Mouse (Mus musculus) midbrain, embryonic 16.5 days (tissue): Measurements from ENCODE around the gene Myl3. TPM values are rescaled to one million over a fixed set of nuclear protein-coding genes. Genes with fewer than 3 reads are reported as not detected.

Experiments
- ATAC-seq: fragments of 200-750 bp; cut with Nextera tagmentation; 2 replicates; pipeline ENCODE4 v1.8.0; 2017; ENCODE audit warnings: moderate TSS enrichment
- H3K27ac ChIP-seq: fragments of 300-500 bp; sonication (generic); 2 replicates; pipeline ENCODE4 v1.5.1; 2014; ENCODE audit warnings: mild to moderate bottlenecking, low read length, mixed read lengths
- H3K27me3 ChIP-seq: fragments of 300-500 bp; sonication (generic); 2 replicates; pipeline ENCODE4 v1.6.1; 2014; ENCODE audit warnings: low read depth, low read length, mixed read lengths; ENCODE audit not compliant: control insufficient read depth, insufficient read depth
- H3K36me3 ChIP-seq: fragments of 300-500 bp; sonication (generic); 2 replicates; pipeline ENCODE4 v1.6.1; 2014; ENCODE audit warnings: mild to moderate bottlenecking, low read length, moderate library complexity, mixed read lengths; ENCODE audit not compliant: control insufficient read depth, insufficient read depth
- H3K4me1 ChIP-seq: fragments of 300-500 bp; sonication (generic); 2 replicates; pipeline ENCODE4 v1.6.1; 2014; ENCODE audit warnings: mild to moderate bottlenecking, low read length, mixed read lengths; ENCODE audit not compliant: control insufficient read depth, insufficient read depth
- H3K4me2 ChIP-seq: fragments of 300-500 bp; sonication (generic); 2 replicates; pipeline ENCODE4 v1.6.1; 2014; ENCODE audit warnings: mild to moderate bottlenecking, low read length, mixed read lengths
- H3K4me3 ChIP-seq: fragments of 300-500 bp; sonication (generic); 2 replicates; pipeline ENCODE4 v1.5.1; 2014; ENCODE audit warnings: low read depth, mild to moderate bottlenecking, low read length, moderate library complexity, mixed read lengths
- H3K9ac ChIP-seq: fragments of 300-500 bp; sonication (generic); 2 replicates; pipeline ENCODE4 v1.6.1; 2014; ENCODE audit warnings: low read depth, low read length, mixed read lengths
- H3K9me3 ChIP-seq: fragments of 300-500 bp; sonication (generic); replicated peaks from 2 replicates; pipeline ENCODE4 v1.6.1; 2014; ENCODE audit warnings: mild to moderate bottlenecking, low read length, mixed read lengths; ENCODE audit not compliant: control insufficient read depth, poor library complexity, severe bottlenecking
- WGBS: fragments of 180-500 bp; shearing (Covaris S2); extraction: QIAGEN DNeasy Blood & Tissue Kit; methylation state at CpG from one replicate; pipeline ENCODE4 v1.1.7; 2014; 5-methylcytosine and 5-hydroxymethylcytosine counted together
- polyA plus RNA-seq: library from polyadenylated mRNA; unstranded; fragments of >200 nt; fragmentation: Nextera tagmentation; extraction: Ambion mirVana; gene quantifications from 2 replicates; pipeline ENCODE4 v1.2.1, GENCODE M21; 2015

Gene Myl3
- 0.39 and 0.48 TPM in 2 replicates for polyA plus RNA-seq

- no peak within 1 kb of the TSS for H3K27ac ChIP-seq
- H3K9me3 ChIP-seq, result no peaks in the 10 kb centered on the region
- peak within 1 kb of the TSS; percentile 98 for H3K4me2 ChIP-seq
- ATAC-seq, result no peak
- H3K4me1 ChIP-seq, result peaks cover 20% of the 10 kb centered on the region
- WGBS, result 3% methylated on average over 17 of the region's 17 CpGs
- peak within 1 kb of the TSS; percentile 68 for H3K4me3 ChIP-seq
- H3K27me3 ChIP-seq, result peaks cover 21% of the 10 kb centered on the region
- no peaks in the 10 kb centered on the region for H3K36me3 ChIP-seq
- H3K9ac ChIP-seq, result peak within 1 kb of the TSS; percentile 80
Observed at GRCm38 (mm10) chr9:110741711-110742294, at the start of gene Myl3. TSS of gene Myl3 (plus strand) at chr9:110741861.

GRCm38 (mm10) chr9:110695165-110695755 lies 46.4 kb upstream of the Myl3 start:
- Histone ChIP-seq H3K4me3 (no peak overlapping the region), H3K9me3 (no peaks in the 10 kb centered on the region), H3K4me2 (no peak overlapping the region), H3K9ac (no peak overlapping the region), H3K36me3 (no peaks in the 10 kb centered on the region), H3K4me1 (no peaks in the 10 kb centered on the region), H3K27ac (no peak overlapping the region), H3K27me3 (no peaks in the 10 kb centered on the region)
- no peak for ATAC-seq
- 92% methylated on average over 4 of the region's 4 CpGs for WGBS

- H3K9me3 ChIP-seq, result no peaks in the 10 kb centered on the region
- 88% methylated on average over 5 of the region's 5 CpGs for WGBS
- H3K27ac ChIP-seq, result no peak overlapping the region
- H3K9ac ChIP-seq, result no peak overlapping the region
- no peaks in the 10 kb centered on the region for H3K4me1 ChIP-seq
- no peak for ATAC-seq
- no peaks in the 10 kb centered on the region for H3K27me3 ChIP-seq
- H3K4me3 ChIP-seq, result no peak overlapping the region
- H3K4me2 ChIP-seq, result no peak overlapping the region
- no peaks in the 10 kb centered on the region for H3K36me3 ChIP-seq
Observed at GRCm38 (mm10) chr9:110696427-110696826, 45.2 kb upstream of the Myl3 start.

- Histone ChIP-seq H3K4me3 (no peak overlapping the region), H3K9ac (no peak overlapping the region), H3K27me3 (no peaks in the 10 kb centered on the region), H3K4me1 (no peaks in the 10 kb centered on the region), H3K36me3 (no peaks in the 10 kb centered on the region), H3K27ac (no peak overlapping the region), H3K9me3 (no peaks in the 10 kb centered on the region), H3K4me2 (no peak overlapping the region)
- 79% methylated on average over 3 of the region's 3 CpGs for WGBS
- ATAC-seq, result no peak
Observed at GRCm38 (mm10) chr9:110697465-110697864, 44.2 kb upstream of the Myl3 start.

- Histone ChIP-seq H3K9me3 (no peaks in the 10 kb centered on the region), H3K4me2 (no peak overlapping the region)
Observed at GRCm38 (mm10) chr9:110699574-110699973, 42.1 kb upstream of the Myl3 start.

GRCm38 (mm10) chr9:110701114-110702032 lies 40.3 kb upstream of the Myl3 start:
- H3K4me3 ChIP-seq, result no peak overlapping the region
- no peaks in the 10 kb centered on the region for H3K27me3 ChIP-seq
- ATAC-seq, result no peak
- WGBS, result 75% methylated on average over 12 of the region's 12 CpGs
- H3K36me3 ChIP-seq, result no peaks in the 10 kb centered on the region
- H3K9me3 ChIP-seq, result no peaks in the 10 kb centered on the region
- no peak overlapping the region for H3K4me2 ChIP-seq
- H3K4me1 ChIP-seq, result no peaks in the 10 kb centered on the region
- no peak overlapping the region for H3K27ac ChIP-seq
- no peak overlapping the region for H3K9ac ChIP-seq

More at GRCm38 (mm10) chr9:110699574-110699973, 42.1 kb upstream of the Myl3 start:
- Histone ChIP-seq H3K4me3 (no peak overlapping the region), H3K27ac (no peak overlapping the region), H3K36me3 (no peaks in the 10 kb centered on the region), H3K9ac (no peak overlapping the region), H3K4me1 (no peaks in the 10 kb centered on the region), H3K27me3 (no peaks in the 10 kb centered on the region)
- WGBS, result 91% methylated on average over 3 of the region's 3 CpGs
- no peak for ATAC-seq

- Histone ChIP-seq H3K27ac (no peak overlapping the region), H3K4me1 (no peaks in the 10 kb centered on the region), H3K4me2 (no peak overlapping the region), H3K9me3 (no peaks in the 10 kb centered on the region), H3K4me3 (no peak overlapping the region), H3K36me3 (no peaks in the 10 kb centered on the region), H3K9ac (no peak overlapping the region), H3K27me3 (no peaks in the 10 kb centered on the region)
- WGBS, result 100% methylated on average over 1 of the region's 1 CpGs
- no peak for ATAC-seq
Observed at GRCm38 (mm10) chr9:110702848-110703247, 38.8 kb upstream of the Myl3 start.

- no peaks in the 10 kb centered on the region for H3K4me1 ChIP-seq
- no peak overlapping the region for H3K4me2 ChIP-seq
- H3K4me3 ChIP-seq, result no peak overlapping the region
- ATAC-seq, result no peak
- H3K9me3 ChIP-seq, result no peaks in the 10 kb centered on the region
- no peak overlapping the region for H3K9ac ChIP-seq
- no peaks in the 10 kb centered on the region for H3K27me3 ChIP-seq
- 91% methylated on average over 6 of the region's 6 CpGs for WGBS
- H3K27ac ChIP-seq, result no peak overlapping the region
- no peaks in the 10 kb centered on the region for H3K36me3 ChIP-seq
Observed at GRCm38 (mm10) chr9:110703951-110704350, 37.7 kb upstream of the Myl3 start.

- ATAC-seq, result no peak
- Histone ChIP-seq H3K36me3 (no peaks in the 10 kb centered on the region), H3K4me2 (no peak overlapping the region), H3K4me1 (no peaks in the 10 kb centered on the region), H3K4me3 (no peak overlapping the region), H3K27me3 (no peaks in the 10 kb centered on the region), H3K9me3 (no peaks in the 10 kb centered on the region), H3K27ac (no peak overlapping the region), H3K9ac (no peak overlapping the region)
- WGBS, result 90% methylated on average over 5 of the region's 5 CpGs
Observed at GRCm38 (mm10) chr9:110706784-110707183, 34.9 kb upstream of the Myl3 start.
